Mouse (Mus musculus): Measurements from ENCODE around the gene Casd1.

GRCm38 (mm10) chr6:4587946-4588345 lies 12.7 kb upstream of the Casd1 start:
- TF ChIP-seq CTCF (IDR thresholded peaks at IDR 0.05; ENCODE audit: low read depth, low read length), result no peak
- TF ChIP-seq POLR2A (IDR thresholded peaks at IDR 0.05; ENCODE audit: extremely low read depth, insufficient read depth, low read length), result no peak
